Mouse (Mus musculus) limb, embryonic 14.5 days (tissue): Measurements from ENCODE around the gene Gm815. TPM values are rescaled to one million over a fixed set of nuclear protein-coding genes. Genes with fewer than 3 reads are reported as not detected.

Source experiments
- ATAC-seq: fragments of 200-750 bp; cut with Nextera tagmentation; 2 replicates; pipeline ENCODE4 v1.8.0; 2017; ENCODE audit warnings: low read depth, moderate number of reproducible peaks, moderate TSS enrichment; ENCODE audit not compliant: low FRiP score
- DNase-seq: peaks from one replicate; pipeline ENCODE4 v3.0.0-alpha.2; 2015; ENCODE audit warnings: low spot score
- H3K27ac ChIP-seq: fragments of 300-500 bp; sonication (generic); replicated peaks from 2 replicates; pipeline ENCODE4 v1.5.1; 2014; ENCODE audit warnings: low read depth, mild to moderate bottlenecking, low read length, moderate library complexity, mixed read lengths
- H3K27me3 ChIP-seq: fragments of 300-500 bp; sonication (generic); 2 replicates; pipeline ENCODE4 v1.6.1; 2014; ENCODE audit warnings: low read length, mixed read lengths; ENCODE audit not compliant: control insufficient read depth, insufficient read depth
- H3K36me3 ChIP-seq: fragments of 300-500 bp; sonication (generic); 2 replicates; pipeline ENCODE4 v1.6.1; 2014; ENCODE audit warnings: mild to moderate bottlenecking, low read length, moderate library complexity, mixed read lengths; ENCODE audit not compliant: control insufficient read depth, insufficient read depth
- H3K4me1 ChIP-seq: fragments of 300-500 bp; sonication (generic); 2 replicates; pipeline ENCODE4 v1.6.1; 2014; ENCODE audit warnings: antibody characterized with exemption, low read length, mixed read lengths; ENCODE audit not compliant: control insufficient read depth, insufficient read depth
- H3K4me2 ChIP-seq: fragments of 300-500 bp; sonication (generic); replicated peaks from 2 replicates; pipeline ENCODE4 v1.6.1; 2014; ENCODE audit warnings: low read depth, mild to moderate bottlenecking, low read length, moderate library complexity; ENCODE audit not compliant: severe bottlenecking
- H3K4me3 ChIP-seq: fragments of 300-500 bp; sonication (generic); replicated peaks from 2 replicates; pipeline ENCODE4 v1.5.1; 2014; ENCODE audit warnings: low read length
- H3K9ac ChIP-seq: fragments of 300-500 bp; sonication (generic); 2 replicates; pipeline ENCODE4 v1.6.1; 2014; ENCODE audit warnings: mild to moderate bottlenecking, low read depth, low read length, moderate library complexity; ENCODE audit not compliant: severe bottlenecking
- H3K9me3 ChIP-seq: fragments of 300-500 bp; sonication (generic); 2 replicates; pipeline ENCODE4 v1.6.1; 2016; ENCODE audit warnings: low read length; ENCODE audit not compliant: control insufficient read depth
- POLR2A ChIP-seq: fragments of 200-500 bp; IDR thresholded peaks from 2 replicates; pipeline ENCODE4 v1.8.0; 2012; ENCODE audit warnings: inconsistent platforms, mild to moderate bottlenecking, moderate library complexity, borderline replicate concordance; ENCODE audit not compliant: insufficient read depth, insufficient read length; ENCODE audit errors: extremely low read depth
- WGBS: fragments of 180-500 bp; shearing (Covaris S2); extraction: QIAGEN DNeasy Blood & Tissue Kit; methylation state at CpG from one replicate; pipeline ENCODE4 v1.1.7; 2014; 5-methylcytosine and 5-hydroxymethylcytosine counted together
- polyA plus RNA-seq, 2 experiments: library from polyadenylated mRNA; depleted of rRNA in 1 of 2; stranded (reverse) in 1 of 2; unstranded in 1 of 2; fragments of >200 nt; fragmentation: Nextera tagmentation in 1 of 2; extraction: Ambion mirVana in 1 of 2; gene quantifications; 2 replicates each; pipeline versions ENCODE4 v1.2.1 to v1.2.3; 2012 to 2014

Gene Gm815
- polyA plus RNA-seq, 2 experiments = not detected

GRCm38 (mm10) chr19:26892861-26893260 lies 7.2 kb downstream of the Gm815 start:
- no peaks in the 10 kb centered on the region for H3K27me3 ChIP-seq
- H3K27ac ChIP-seq = no peak overlapping the region
- WGBS = 54% methylated on average over 5 of the region's 5 CpGs
- no peaks in the 10 kb centered on the region for H3K36me3 ChIP-seq
- H3K4me2 ChIP-seq = no peak overlapping the region
- no peaks in the 10 kb centered on the region for H3K4me1 ChIP-seq
- no peak overlapping the region for H3K4me3 ChIP-seq
- no peaks in the 10 kb centered on the region for H3K9me3 ChIP-seq
- TF ChIP-seq POLR2A = no peak
- DNase-seq (no peak), ATAC-seq (no peak)
- no peak overlapping the region for H3K9ac ChIP-seq

DNA sequence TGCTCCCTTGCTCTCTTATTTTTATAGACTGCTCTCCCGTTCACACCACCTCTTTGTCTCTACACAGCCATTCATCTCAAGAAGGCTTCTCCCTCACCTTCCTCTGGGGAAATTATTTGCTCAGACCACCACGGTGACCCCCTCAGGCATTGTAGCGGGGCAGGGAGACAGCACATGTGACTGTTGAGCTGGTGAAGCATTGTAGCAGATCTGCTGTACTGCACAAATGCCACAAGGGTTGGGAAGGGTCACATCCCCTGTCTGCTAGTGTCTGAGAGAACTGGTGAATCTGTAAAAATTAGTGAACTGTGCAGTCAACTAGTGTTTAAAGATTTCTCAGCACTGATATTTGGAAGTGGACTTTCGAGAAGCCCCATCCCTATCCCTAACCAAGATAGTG lies 16.5 kb downstream of the Gm815 start:
- 52% methylated on average over 4 of the region's 4 CpGs for WGBS
- H3K36me3 ChIP-seq = no peaks in the 10 kb centered on the region
- no peak for TF ChIP-seq POLR2A
- H3K9ac ChIP-seq = no peak overlapping the region
- ATAC-seq (no peak), DNase-seq (no peak)
- H3K4me3 ChIP-seq = no peak overlapping the region
- no peaks in the 10 kb centered on the region for H3K27me3 ChIP-seq
- H3K27ac ChIP-seq = no peak overlapping the region
- H3K4me1 ChIP-seq = no peaks in the 10 kb centered on the region
- no peak overlapping the region for H3K4me2 ChIP-seq
- H3K9me3 ChIP-seq = no peaks in the 10 kb centered on the region

DNA sequence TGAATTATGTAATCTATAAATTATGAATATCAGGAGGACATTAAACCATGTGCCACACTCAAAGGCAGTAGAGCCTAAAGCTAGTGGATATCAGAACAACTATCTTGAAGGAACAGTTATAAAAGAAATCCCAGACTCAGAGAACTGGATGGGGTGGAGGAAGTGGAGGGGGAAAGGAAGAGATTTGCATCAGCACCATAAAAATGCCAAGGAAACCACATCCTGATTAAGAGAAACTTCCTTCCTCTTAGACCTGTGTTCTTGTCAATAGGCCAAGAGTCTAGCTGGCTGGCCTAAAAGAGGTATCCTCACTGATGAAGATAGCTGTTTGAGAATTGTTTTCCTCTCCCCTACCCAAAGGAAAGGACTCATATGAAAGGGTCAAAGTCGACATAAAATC lies 28.6 kb downstream of the Gm815 start:
- ATAC-seq = no peak
- TF ChIP-seq POLR2A = no peak
- 39% methylated on average over 1 of the region's 1 CpGs for WGBS

DNA sequence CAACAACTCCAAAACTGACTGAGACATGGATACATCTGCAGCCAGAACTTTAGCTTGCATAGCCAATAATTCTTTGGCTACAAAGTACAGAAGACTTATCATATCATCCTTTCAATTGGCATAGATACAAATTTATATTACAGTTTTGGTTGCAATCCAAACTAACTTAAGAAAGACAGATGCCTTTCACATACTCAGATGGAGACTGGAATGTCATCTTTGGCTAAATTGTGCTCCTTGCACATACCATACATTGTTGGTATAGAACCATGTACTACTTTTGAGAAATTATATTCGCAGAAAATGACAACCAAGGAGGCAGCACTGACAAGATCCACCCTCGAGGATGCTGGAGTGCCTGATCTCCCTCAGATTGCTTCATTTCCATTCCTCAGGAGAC lies 35.1 kb downstream of the Gm815 start:
- Histone ChIP-seq H3K9me3 (no peaks in the 10 kb centered on the region), H3K9ac (no peak overlapping the region), H3K4me2 (no peak overlapping the region), H3K27me3 (no peaks in the 10 kb centered on the region), H3K36me3 (no peaks in the 10 kb centered on the region), H3K27ac (no peak overlapping the region), H3K4me3 (no peak overlapping the region), H3K4me1 (no peaks in the 10 kb centered on the region)
- no peak for ATAC-seq
- TF ChIP-seq POLR2A = no peak
- no peak for DNase-seq
- 76% methylated on average over 2 of the region's 2 CpGs for WGBS

More for the DNA sequence above, 28.6 kb downstream of the Gm815 start:
- Histone ChIP-seq H3K9ac (no peak overlapping the region), H3K27ac (no peak overlapping the region), H3K4me2 (no peak overlapping the region), H3K4me3 (no peak overlapping the region), H3K9me3 (no peaks in the 10 kb centered on the region), H3K27me3 (no peaks in the 10 kb centered on the region), H3K4me1 (no peaks in the 10 kb centered on the region), H3K36me3 (no peaks in the 10 kb centered on the region)
- DNase-seq = no peak

- H3K9ac ChIP-seq = no peak overlapping the region
- no peaks in the 10 kb centered on the region for H3K9me3 ChIP-seq
- no peak overlapping the region for H3K4me2 ChIP-seq
- no peaks in the 10 kb centered on the region for H3K4me1 ChIP-seq
- no peak overlapping the region for H3K4me3 ChIP-seq
- no peaks in the 10 kb centered on the region for H3K36me3 ChIP-seq
- no peak for TF ChIP-seq POLR2A
- no peaks in the 10 kb centered on the region for H3K27me3 ChIP-seq
- no peak for DNase-seq
- no peak overlapping the region for H3K27ac ChIP-seq
- no peak for ATAC-seq
- WGBS = 49% methylated on average over 6 of the region's 6 CpGs
Measured at GRCm38 (mm10) chr19:26930295-26931283, 44.9 kb downstream of the Gm815 start.

GRCm38 (mm10) chr19:26934186-26934585 lies 48.5 kb downstream of the Gm815 start:
- 46% methylated on average over 2 of the region's 2 CpGs for WGBS
- Histone ChIP-seq H3K27me3 (no peaks in the 10 kb centered on the region), H3K9ac (no peak overlapping the region), H3K4me3 (no peak overlapping the region), H3K36me3 (no peaks in the 10 kb centered on the region), H3K9me3 (no peaks in the 10 kb centered on the region), H3K27ac (no peak overlapping the region), H3K4me1 (no peaks in the 10 kb centered on the region), H3K4me2 (no peak overlapping the region)
- no peak for ATAC-seq
- DNase-seq = no peak
- no peak for TF ChIP-seq POLR2A
